Mouse (Mus musculus) cortical plate, adult 2 months (tissue): ENCODE measurements around the gene Fosl1.
"Not testable (repeated sequence)": the region's sequence is repeated elsewhere in the genome, so short reads cannot be mapped to it uniquely, and the experiment has no call there.

Experiments used
- CTCF ChIP-seq: fragments of 200-500 bp; IDR thresholded peaks from 2 replicates; pipeline ENCODE4 v1.5.1; 2011; ENCODE audit warnings: mild to moderate bottlenecking, control low read depth, low read length; ENCODE audit not compliant: insufficient read depth; ENCODE audit errors: extremely low read depth
- POLR2A ChIP-seq: fragments of 200-500 bp; IDR thresholded peaks from 2 replicates; pipeline ENCODE4 v1.6.1; 2011; ENCODE audit warnings: mild to moderate bottlenecking, low read length, control low read depth; ENCODE audit not compliant: insufficient read depth; ENCODE audit errors: extremely low read depth

DNA sequence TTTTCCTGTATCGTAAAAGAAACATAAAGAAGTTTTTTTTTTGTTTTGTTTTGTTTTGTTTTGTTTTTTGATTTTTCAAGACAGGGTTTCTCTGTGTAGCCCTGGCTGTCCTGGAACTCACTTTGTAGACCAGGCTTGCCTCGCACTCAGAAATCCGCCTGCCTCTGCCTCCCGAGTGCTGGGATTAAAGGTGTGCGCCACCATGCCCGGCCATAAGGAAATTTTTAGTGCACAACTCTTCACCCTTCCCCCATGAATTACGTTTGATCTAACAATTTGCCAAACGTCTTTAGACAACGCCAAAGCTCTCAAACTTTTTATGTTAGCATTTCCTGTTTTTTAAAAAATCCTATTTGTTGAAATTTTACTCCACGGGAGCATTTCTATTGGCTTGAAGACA is 42.4 kb downstream of the Fosl1 start:
- not testable (repeated sequence) for TF ChIP-seq CTCF, POLR2A
